Mouse (Mus musculus): ENCODE data around the gene Hk3.
A peak's percentile ranks its signal among the peaks of the same experiment; 100 is the strongest.

Gene Hk3

GRCm38 (mm10) chr13:55021194-55021779 lies at the start of gene Hk3:
Hk3 (minus strand) TSS chr13:55021385.
- no peak for DNase-seq

GRCm38 (mm10) chr13:55069719-55070118 lies 48.5 kb upstream of the Hk3 start:
- no peak for DNase-seq

DNA sequence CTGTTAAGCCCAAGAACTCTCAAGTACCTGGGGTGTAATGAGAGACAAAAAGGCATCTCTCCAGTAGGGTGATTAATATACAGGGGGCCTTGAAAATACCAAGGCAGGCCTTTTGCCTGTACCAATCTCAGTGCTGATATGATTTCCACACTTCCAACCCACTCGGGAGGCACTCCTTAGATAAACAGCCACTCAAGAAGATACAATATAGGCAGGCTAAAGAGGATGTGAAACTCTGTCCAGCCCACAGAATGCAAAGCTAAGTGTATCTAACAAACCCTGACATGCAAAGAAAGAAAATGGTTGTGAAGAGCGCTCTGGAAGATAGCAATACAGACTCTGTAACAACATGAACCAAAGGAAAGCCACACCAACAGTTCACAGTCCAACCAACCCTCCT lies 42.1 kb upstream of the Hk3 start:
- DNase-seq, result no peak

GRCm38 (mm10) chr13:55058042-55058441 lies 36.9 kb upstream of the Hk3 start:
- DNase-seq, result peak in 1 of 2 experiments; percentile 38

GRCm38 (mm10) chr13:55047706-55048105 lies 26.5 kb upstream of the Hk3 start:
- no peak for DNase-seq

DNA sequence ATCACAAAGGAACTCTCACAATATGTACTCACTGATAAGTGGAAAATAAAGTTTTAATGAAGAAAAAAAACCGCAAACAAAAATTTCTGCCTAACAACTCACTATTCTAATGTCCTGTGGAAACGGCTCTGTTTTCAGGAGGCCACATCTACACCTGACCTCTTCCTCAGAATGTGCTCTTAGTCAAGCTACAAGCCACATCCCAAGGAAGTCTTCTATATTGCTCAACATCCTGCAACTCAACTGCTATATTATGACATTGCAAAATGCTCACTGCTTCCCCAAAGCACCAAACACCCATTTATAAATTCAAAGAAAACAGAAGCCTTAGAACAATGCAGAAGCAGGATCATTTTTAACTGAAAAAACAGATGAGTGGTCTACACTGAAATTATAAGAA lies 18.8 kb upstream of the Hk3 start:
- no peak for DNase-seq

- DNase-seq, result no peak
Measured at GRCm38 (mm10) chr13:55024215-55024614, 3.0 kb upstream of the Hk3 start.

DNA sequence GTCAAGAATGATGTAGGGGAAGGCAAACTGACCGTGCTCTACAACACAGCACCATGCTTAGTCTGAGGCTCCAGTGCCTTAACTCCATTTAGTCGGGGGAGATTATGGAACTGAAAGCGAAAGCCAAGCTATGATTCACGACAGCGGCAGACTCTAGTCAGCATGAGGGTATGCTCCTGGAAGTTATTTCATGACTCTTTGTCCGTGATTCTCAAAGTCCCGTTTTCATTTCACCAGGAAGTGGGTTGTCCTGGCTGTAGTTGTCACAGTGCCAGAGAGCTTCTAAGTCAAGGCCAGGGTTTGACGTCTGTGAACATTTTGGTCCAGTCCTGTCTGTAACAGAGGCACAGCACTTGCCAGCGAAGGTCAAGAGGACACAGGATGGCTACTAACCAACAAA lies 1.5 kb upstream of the Hk3 start:
- peak in 1 of 2 experiments; percentile 19 for DNase-seq

GRCm38 (mm10) chr13:55022256-55022655 lies 1.1 kb upstream of the Hk3 start:
- no peak for DNase-seq

DNA sequence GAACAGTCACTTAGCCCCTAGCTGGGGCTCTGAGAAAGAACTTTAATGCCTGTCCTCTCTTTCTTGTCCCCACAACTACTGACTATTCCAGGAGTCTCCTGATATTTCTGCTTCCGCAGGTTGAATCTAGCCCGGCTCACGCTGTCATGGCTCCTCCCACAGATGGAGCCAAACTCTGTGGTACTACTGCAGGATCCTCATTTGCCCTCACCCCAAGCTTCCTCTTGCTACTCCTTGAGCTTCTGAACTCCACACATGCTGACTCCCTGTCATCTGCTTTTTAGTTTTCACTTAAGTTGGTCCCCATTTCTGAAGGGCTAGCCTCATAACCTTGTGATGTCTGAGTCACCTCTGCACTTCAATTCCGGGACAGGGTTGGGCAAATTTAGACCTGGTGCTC lies 1.1 kb downstream of the Hk3 start:
- DNase-seq, result no peak

- no peak for DNase-seq
Measured at GRCm38 (mm10) chr13:55019181-55019580, 2.0 kb downstream of the Hk3 start.

DNA sequence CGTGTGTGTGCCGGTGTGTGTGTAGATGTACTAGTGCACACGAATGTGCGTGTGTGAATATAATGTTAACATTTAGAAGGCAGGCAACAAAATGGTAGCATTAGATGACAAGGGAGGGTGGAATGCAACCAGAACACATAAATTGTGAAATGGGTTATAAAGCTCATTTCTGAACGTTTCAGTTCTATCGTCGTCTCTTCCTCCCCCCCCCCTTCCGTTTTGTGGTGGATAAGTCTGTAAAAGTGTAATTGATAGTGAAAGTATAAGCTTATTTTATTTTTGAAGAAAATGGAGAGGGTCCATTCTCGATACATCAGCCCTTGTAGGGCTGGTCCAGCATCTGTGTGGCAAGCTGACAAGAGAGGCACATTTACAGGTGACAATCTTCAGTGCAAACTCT lies 2.5 kb downstream of the Hk3 start:
- DNase-seq, result no peak

GRCm38 (mm10) chr13:55017898-55018599 lies 3.1 kb downstream of the Hk3 start:
- DNase-seq, result no peak

GRCm38 (mm10) chr13:55017154-55017897 lies 3.9 kb downstream of the Hk3 start:
- no peak for DNase-seq

GRCm38 (mm10) chr13:55014451-55014850 lies 6.7 kb downstream of the Hk3 start:
- DNase-seq, result peak in 1 of 2 experiments; percentile 35

GRCm38 (mm10) chr13:55013702-55014344 lies 7.4 kb downstream of the Hk3 start:
- peak in 1 of 2 experiments; percentile 27 for DNase-seq

GRCm38 (mm10) chr13:55011981-55012478 lies 9.2 kb downstream of the Hk3 start:
- peak in 1 of 2 experiments; percentile 29 for DNase-seq

DNA sequence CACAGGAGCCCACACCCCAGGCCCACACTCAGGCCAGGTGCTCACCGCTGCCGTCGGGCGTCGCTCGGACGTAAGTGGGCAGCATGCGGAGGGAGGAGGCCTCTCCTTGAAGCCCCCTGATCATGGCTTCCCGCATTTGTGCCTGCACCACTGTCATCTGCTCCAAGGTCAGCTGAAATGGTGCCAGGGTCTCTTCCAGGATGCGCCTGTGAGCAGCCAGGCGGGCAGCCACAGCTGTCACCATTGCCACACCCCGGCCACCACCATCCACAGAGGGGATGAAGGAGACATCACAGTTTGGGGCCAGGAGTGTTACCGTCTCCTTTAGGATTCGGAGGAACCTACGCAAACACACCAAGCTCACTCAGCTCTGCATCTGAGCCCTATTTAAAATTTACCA lies 10.1 kb downstream of the Hk3 start:
- DNase-seq, result peak in 1 of 2 experiments; percentile 26

- DNase-seq, result no peak
Measured at GRCm38 (mm10) chr13:55008589-55008988, 12.6 kb downstream of the Hk3 start.

GRCm38 (mm10) chr13:55006415-55006742 lies 14.8 kb downstream of the Hk3 start:
- no peak for DNase-seq

- no peak for DNase-seq
Measured at GRCm38 (mm10) chr13:55005691-55006414, 15.3 kb downstream of the Hk3 start.

DNA sequence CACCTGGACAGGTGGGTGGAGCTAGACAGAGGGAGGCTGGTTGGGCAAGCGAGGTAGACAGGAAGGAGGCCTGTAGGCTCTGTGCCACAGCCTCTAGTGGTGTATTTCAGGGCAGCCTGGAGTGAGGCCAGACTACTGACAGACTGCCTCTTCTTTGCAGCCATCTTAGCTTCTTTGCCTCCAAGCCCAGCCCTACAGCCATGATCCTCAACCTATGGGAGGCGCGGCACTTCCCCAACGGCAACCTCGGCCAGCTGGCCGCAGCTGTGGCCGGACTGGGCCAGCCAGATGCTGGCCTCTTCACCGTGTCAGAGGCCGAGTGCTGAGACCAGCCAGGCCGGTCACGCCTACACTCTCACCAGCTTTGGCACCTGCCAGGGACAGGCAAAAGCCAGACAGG lies 16.5 kb downstream of the Hk3 start:
- DNase-seq, result no peak

- no peak for DNase-seq
Measured at GRCm38 (mm10) chr13:55002090-55002489, 19.1 kb downstream of the Hk3 start.
